Mouse (Mus musculus) lung, adult 2 months (tissue): ENCODE data around the gene Cntnap5a.

Source experiments
- CTCF ChIP-seq: fragments of 200-500 bp; IDR thresholded peaks from 2 replicates; pipeline ENCODE4 v1.5.1; 2011; ENCODE audit warnings: mild to moderate bottlenecking, low read length, control low read depth; ENCODE audit not compliant: insufficient read depth
- POLR2A ChIP-seq: fragments of 200-500 bp; IDR thresholded peaks from 2 replicates; pipeline ENCODE4 v1.6.1; 2011; ENCODE audit warnings: low read depth, mild to moderate bottlenecking, control low read depth, low read length, borderline replicate concordance; ENCODE audit errors: extremely low read depth

GRCm38 (mm10) chr1:116428396-116428795, 743.8 kb downstream of the Cntnap5a start:
- TF ChIP-seq POLR2A (no peak), CTCF (no peak)
